Mouse (Mus musculus) midbrain, embryonic 14.5 days (tissue): ENCODE data around the gene Cys1. TPM values are rescaled to one million over a fixed set of nuclear protein-coding genes. Genes with fewer than 3 reads are reported as not detected.

Experiments
- ATAC-seq: fragments of 200-750 bp; cut with Nextera tagmentation; 2 replicates; pipeline ENCODE4 v1.8.0; 2017; ENCODE audit warnings: moderate number of reproducible peaks, moderate library complexity; ENCODE audit not compliant: low FRiP score, low TSS enrichment
- DNase-seq: peaks from one replicate; pipeline ENCODE4 v3.0.0-alpha.2; 2015
- H3K27ac ChIP-seq: fragments of 300-500 bp; sonication (generic); replicated peaks from 2 replicates; pipeline ENCODE4 v1.5.1; 2014; ENCODE audit warnings: mild to moderate bottlenecking, low read depth, low read length, moderate library complexity
- H3K27me3 ChIP-seq: fragments of 300-500 bp; sonication (generic); 2 replicates; pipeline ENCODE4 v1.6.1; 2014; ENCODE audit warnings: low read length, control low read depth, mixed read lengths; ENCODE audit not compliant: control insufficient read depth, insufficient read depth
- H3K36me3 ChIP-seq: fragments of 300-500 bp; sonication (generic); 2 replicates; pipeline ENCODE4 v1.6.1; 2014; ENCODE audit warnings: low read length, control low read depth; ENCODE audit not compliant: control insufficient read depth, insufficient read depth
- H3K4me1 ChIP-seq: fragments of 300-500 bp; sonication (generic); 2 replicates; pipeline ENCODE4 v1.6.1; 2014; ENCODE audit warnings: mild to moderate bottlenecking, antibody characterized with exemption, low read length, control low read depth; ENCODE audit not compliant: control insufficient read depth, insufficient read depth
- H3K4me2 ChIP-seq: fragments of 300-500 bp; sonication (generic); 2 replicates; pipeline ENCODE4 v1.6.1; 2014; ENCODE audit warnings: mild to moderate bottlenecking, low read length, moderate library complexity
- H3K4me3 ChIP-seq: fragments of 300-500 bp; sonication (generic); replicated peaks from 2 replicates; pipeline ENCODE4 v1.5.1; 2014; ENCODE audit warnings: low read depth, low read length
- H3K9ac ChIP-seq: fragments of 300-500 bp; sonication (generic); replicated peaks from 2 replicates; pipeline ENCODE4 v1.6.1; 2014; ENCODE audit warnings: mild to moderate bottlenecking, low read length, moderate library complexity
- H3K9me3 ChIP-seq: fragments of 300-500 bp; sonication (generic); 2 replicates; pipeline ENCODE4 v1.6.1; 2016; ENCODE audit warnings: low read length, control low read depth, mixed read lengths; ENCODE audit not compliant: control insufficient read depth
- WGBS: fragments of 180-500 bp; shearing (Covaris S2); extraction: QIAGEN DNeasy Blood & Tissue Kit; methylation state at CpG from one replicate; pipeline ENCODE4 v1.1.7; 2014; 5-methylcytosine and 5-hydroxymethylcytosine counted together
- polyA plus RNA-seq: library from polyadenylated mRNA; unstranded; fragments of >200 nt; fragmentation: Nextera tagmentation; extraction: Ambion mirVana; gene quantifications from 2 replicates; pipeline ENCODE4 v1.2.1, GENCODE M21; 2014

Cys1 gene
- polyA plus RNA-seq, 1 experiment from 2014 or later = 1.8 TPM

DNA sequence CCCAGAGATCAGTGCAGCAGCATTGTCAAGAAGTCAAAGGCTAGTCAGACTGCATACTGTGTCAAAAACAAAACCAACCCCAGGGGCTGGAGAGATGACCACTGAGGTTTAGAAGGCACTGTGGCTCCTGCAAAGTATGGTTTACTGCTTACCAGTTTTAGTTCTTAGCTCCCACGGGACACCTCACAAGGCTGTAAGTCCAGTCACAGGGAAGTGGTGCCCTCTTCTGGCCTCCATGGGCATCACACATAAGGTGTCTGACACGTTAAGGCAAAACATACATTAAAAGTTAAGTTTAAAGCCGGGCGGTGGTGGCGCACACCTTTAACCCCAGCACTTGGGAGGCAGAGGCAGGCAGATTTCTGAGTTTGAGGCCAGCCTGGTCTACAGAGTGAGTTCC lies 29.1 kb upstream of the Cys1 start:
- Histone ChIP-seq H3K9ac (no peak overlapping the region), H3K4me1 (peaks cover 11% of the 10 kb centered on the region), H3K36me3 (0 out of 2 replicates have a peak, but pooled peaks cover 4% of the 10 kb centered on the region), H3K27me3 (peaks cover 6% of the 10 kb centered on the region; the same call in 1 of the 2 replicates), H3K4me3 (no peak overlapping the region), H3K27ac (no peak overlapping the region), H3K4me2 (0 out of 2 replicates have a peak overlapping the region, but pooled peaks have one; percentile 81), H3K9me3 (no peaks in the 10 kb centered on the region)
- no peak for ATAC-seq
- peak; percentile 53 for DNase-seq
- 57% methylated on average over 5 of the region's 5 CpGs for WGBS

DNA sequence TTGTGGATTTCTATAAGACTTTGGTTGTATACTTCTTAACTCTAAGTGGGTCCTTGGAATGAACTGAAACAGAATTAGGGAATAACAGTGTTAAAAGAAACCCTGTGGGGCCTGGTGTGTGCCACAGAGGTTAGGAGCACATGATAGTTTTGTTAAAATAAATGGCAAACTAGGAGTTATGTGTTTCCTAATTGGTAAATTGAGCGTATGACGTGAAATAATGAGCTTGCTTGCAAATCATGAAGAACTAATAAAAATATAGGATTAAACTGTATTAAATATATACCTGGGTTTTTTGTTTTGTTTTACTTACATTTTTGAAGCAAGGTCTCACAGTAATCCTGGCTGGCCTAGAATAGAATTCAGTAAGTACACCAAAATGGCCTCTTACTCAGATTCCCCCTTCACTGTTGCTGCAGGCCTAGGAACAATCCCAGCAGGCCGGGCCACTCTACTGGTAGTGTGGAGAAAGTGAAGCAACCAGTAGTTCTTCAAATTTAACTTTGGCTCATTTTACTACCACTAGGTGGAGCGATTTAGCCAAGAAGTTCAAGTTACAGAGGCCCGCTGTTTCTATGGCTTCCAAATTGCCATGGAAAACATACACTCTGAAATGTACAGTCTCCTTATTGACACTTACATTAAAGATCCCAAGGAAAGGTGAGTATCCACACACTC lies 28.4 kb upstream of the Cys1 start:
- peaks cover 11% of the 10 kb centered on the region for H3K4me1 ChIP-seq
- DNase-seq = peak; percentile 92
- H3K27ac ChIP-seq = no peak overlapping the region
- ATAC-seq = no peak
- 0 out of 2 replicates have a peak, but pooled peaks cover 4% of the 10 kb centered on the region for H3K36me3 ChIP-seq
- peaks cover 6% of the 10 kb centered on the region; the same call in 1 of the 2 replicates for H3K27me3 ChIP-seq
- no peak overlapping the region for H3K9ac ChIP-seq
- peak overlapping the region; percentile 87 for H3K4me3 ChIP-seq
- peak overlapping the region; percentile 81 for H3K4me2 ChIP-seq
- 35% methylated on average over 5 of the region's 5 CpGs for WGBS
- no peaks in the 10 kb centered on the region for H3K9me3 ChIP-seq

DNA sequence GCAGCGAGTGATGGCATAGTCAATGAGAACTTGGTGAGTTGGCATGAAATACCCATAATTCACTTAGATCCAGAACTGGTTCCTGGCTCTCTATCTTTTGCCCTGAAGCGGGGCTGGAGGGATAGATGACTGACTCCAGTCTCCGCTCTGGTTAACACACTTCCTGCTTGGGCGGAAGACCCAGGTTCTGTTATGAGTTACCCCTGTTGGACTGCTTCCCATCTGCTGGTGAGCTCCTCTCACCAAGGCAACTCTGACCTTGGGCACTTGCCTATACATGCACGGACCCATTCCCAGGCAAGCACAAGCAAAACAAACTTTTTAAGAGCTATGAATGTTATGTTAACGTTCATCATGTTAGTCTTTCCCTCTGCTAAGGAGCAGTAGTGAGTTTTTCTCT lies 27.8 kb upstream of the Cys1 start:
- 21% methylated on average over 6 of the region's 6 CpGs for WGBS
- DNase-seq (no peak), ATAC-seq (no peak)
- H3K4me3 ChIP-seq = peak overlapping the region; percentile 87
- no peaks in the 10 kb centered on the region for H3K9me3 ChIP-seq
- peaks cover 11% of the 10 kb centered on the region for H3K4me1 ChIP-seq
- peaks cover 6% of the 10 kb centered on the region; the same call in 1 of the 2 replicates for H3K27me3 ChIP-seq
- peak overlapping the region; percentile 81 for H3K4me2 ChIP-seq
- 0 out of 2 replicates have a peak, but pooled peaks cover 4% of the 10 kb centered on the region for H3K36me3 ChIP-seq
- H3K27ac ChIP-seq = no peak overlapping the region
- peak overlapping the region; percentile 75; the same call in 1 of the 2 replicates for H3K9ac ChIP-seq

- H3K9ac ChIP-seq = peak overlapping the region; percentile 75
- 1% methylated on average over 17 of the region's 17 CpGs for WGBS
- H3K4me3 ChIP-seq = peak overlapping the region; percentile 87
- H3K27ac ChIP-seq = no peak overlapping the region
- H3K4me1 ChIP-seq = peaks cover 11% of the 10 kb centered on the region
- DNase-seq (no peak), ATAC-seq (no peak)
- peaks cover 6% of the 10 kb centered on the region; the same call in 1 of the 2 replicates for H3K27me3 ChIP-seq
- 0 out of 2 replicates have a peak, but pooled peaks cover 4% of the 10 kb centered on the region for H3K36me3 ChIP-seq
- no peaks in the 10 kb centered on the region for H3K9me3 ChIP-seq
- H3K4me2 ChIP-seq = peak overlapping the region; percentile 81
Measured at GRCm38 (mm10) chr12:24708824-24709218, 27.2 kb upstream of the Cys1 start.

DNA sequence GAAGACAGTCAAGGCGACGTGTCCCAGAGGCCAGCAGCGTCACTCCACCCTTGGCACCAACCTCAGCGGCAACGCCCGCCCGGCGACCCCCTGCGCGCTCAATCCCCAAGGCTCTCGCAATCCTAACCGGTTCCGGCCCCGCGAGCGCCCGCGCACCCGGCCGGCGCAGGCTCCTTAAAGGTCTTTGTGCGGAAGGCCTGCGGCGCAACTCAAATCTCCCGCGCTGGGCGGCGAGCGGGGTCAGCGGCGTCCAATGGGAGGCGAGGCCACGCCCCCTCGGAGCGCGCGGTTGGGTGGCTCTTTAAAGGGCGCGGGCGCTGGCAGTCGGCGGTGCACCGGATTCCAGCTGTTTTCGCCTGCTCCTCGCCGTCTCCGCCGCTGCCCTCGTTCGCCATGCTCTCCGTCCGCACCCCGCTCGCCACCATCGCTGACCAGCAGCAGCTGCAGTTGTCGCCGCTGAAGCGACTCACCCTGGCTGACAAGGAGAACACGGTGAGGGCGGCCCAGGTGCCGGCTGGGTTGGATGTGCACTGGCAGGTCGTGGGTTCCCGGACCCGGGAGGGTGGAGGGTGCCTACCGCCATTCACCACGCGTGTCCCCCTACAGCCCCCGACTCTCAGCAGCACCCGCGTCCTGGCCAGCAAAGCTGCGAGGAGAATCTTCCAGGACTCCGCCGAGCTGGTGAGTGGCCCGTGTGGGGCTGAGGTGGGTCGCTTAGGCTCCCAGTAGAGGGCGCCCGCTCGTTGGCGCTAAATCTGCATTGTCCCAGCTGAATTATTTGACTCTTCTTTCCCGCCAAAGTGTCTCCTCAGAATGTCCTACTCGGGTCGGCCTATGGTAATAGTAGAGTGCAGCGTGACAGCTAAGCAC lies 26.6 kb upstream of the Cys1 start, which contains the start of gene Rrm2:
TSS of gene Rrm2 (plus strand) at position 288 of the 870 bp plus-strand sequence.
- H3K27me3 ChIP-seq = peaks cover 6% of the 10 kb centered on the region; the same call in 1 of the 2 replicates
- H3K4me2 ChIP-seq = peak within 1 kb of the TSS; percentile 81
- H3K9ac ChIP-seq = peak within 1 kb of the TSS; percentile 75
- no peaks in the 10 kb centered on the region for H3K9me3 ChIP-seq
- H3K4me1 ChIP-seq = peaks cover 11% of the 10 kb centered on the region
- peak within 1 kb of the TSS; percentile 72; the same call in 1 of the 2 replicates for H3K27ac ChIP-seq
- ATAC-seq = peak; percentile 94
- under 1% methylated on average over 83 of the region's 83 CpGs for WGBS
- peak; percentile 98 for DNase-seq
- H3K4me3 ChIP-seq = peak within 1 kb of the TSS; percentile 87
- H3K36me3 ChIP-seq = 0 out of 2 replicates have a peak, but pooled peaks cover 4% of the 10 kb centered on the region

GRCm38 (mm10) chr12:24707480-24707802 lies 25.8 kb upstream of the Cys1 start:
- ATAC-seq (no peak), DNase-seq (no peak)
- Histone ChIP-seq H3K36me3 (0 out of 2 replicates have a peak, but pooled peaks cover under 1% of the 10 kb centered on the region), H3K4me3 (peak overlapping the region; percentile 87), H3K27me3 (peaks cover 6% of the 10 kb centered on the region; the same call in 1 of the 2 replicates), H3K27ac (no peak overlapping the region), H3K9ac (no peak overlapping the region), H3K4me2 (peak overlapping the region; percentile 81), H3K4me1 (peaks cover 11% of the 10 kb centered on the region), H3K9me3 (no peaks in the 10 kb centered on the region)
- 0% methylated on average over 9 of the region's 9 CpGs for WGBS

- DNase-seq (peak; percentile 40), ATAC-seq (no peak)
- H3K27ac ChIP-seq = no peak overlapping the region
- H3K4me3 ChIP-seq = peak overlapping the region; percentile 87
- no peaks in the 10 kb centered on the region for H3K36me3 ChIP-seq
- H3K4me2 ChIP-seq = peak overlapping the region; percentile 81
- peaks cover 6% of the 10 kb centered on the region; the same call in 1 of the 2 replicates for H3K27me3 ChIP-seq
- H3K9ac ChIP-seq = no peak overlapping the region
- no peaks in the 10 kb centered on the region for H3K9me3 ChIP-seq
- peaks cover 11% of the 10 kb centered on the region for H3K4me1 ChIP-seq
- under 1% methylated on average over 27 of the region's 27 CpGs for WGBS
Measured at GRCm38 (mm10) chr12:24706764-24707479, 25.3 kb upstream of the Cys1 start.
